Mouse (Mus musculus) A20 (cell line): Measurements from ENCODE around the gene Prss16.

Experiments used
- DNase-seq: peaks from one replicate; pipeline ENCODE4 v3.0.0-alpha.2; 2011; ENCODE audit warnings: low read depth, low spot score

Prss16 gene

GRCm38 (mm10) chr13:21974726-21975473 lies 34.6 kb downstream of the Prss16 start:
- DNase-seq, result peak; percentile 89

- peak; percentile 95 for DNase-seq
Measured at GRCm38 (mm10) chr13:21974221-21974725, 35.3 kb downstream of the Prss16 start.

- peak; percentile 30 for DNase-seq
Measured at GRCm38 (mm10) chr13:21971641-21972040, 37.9 kb downstream of the Prss16 start.

GRCm38 (mm10) chr13:21969816-21970215 lies 39.7 kb downstream of the Prss16 start:
- no peak for DNase-seq

GRCm38 (mm10) chr13:21969269-21969668 lies 40.3 kb downstream of the Prss16 start:
- no peak for DNase-seq
